Mouse (Mus musculus) hindbrain, embryonic 15.5 days (tissue): ENCODE results near the gene Vash1. TPM values are rescaled to one million over a fixed set of nuclear protein-coding genes. Genes with fewer than 3 reads are reported as not detected.

Source experiments
- ATAC-seq: fragments of 200-750 bp; cut with Nextera tagmentation; 2 replicates; pipeline ENCODE4 v1.8.0; 2017; ENCODE audit warnings: low read depth, moderate number of reproducible peaks, moderate TSS enrichment; ENCODE audit not compliant: low FRiP score
- H3K27ac ChIP-seq: fragments of 300-500 bp; sonication (generic); replicated peaks from 2 replicates; pipeline ENCODE4 v1.5.1; 2015; ENCODE audit warnings: mild to moderate bottlenecking, inconsistent platforms
- H3K27me3 ChIP-seq: fragments of 300-500 bp; sonication (generic); 2 replicates; pipeline ENCODE4 v1.6.1; 2015; ENCODE audit warnings: control low read depth, inconsistent platforms
- H3K36me3 ChIP-seq: fragments of 300-500 bp; sonication (generic); 2 replicates; pipeline ENCODE4 v1.6.1; 2015; ENCODE audit warnings: control low read depth, inconsistent platforms
- H3K4me1 ChIP-seq: fragments of 300-500 bp; sonication (generic); replicated peaks from 2 replicates; pipeline ENCODE4 v1.6.1; 2015; ENCODE audit warnings: control low read depth, inconsistent platforms
- H3K4me2 ChIP-seq: fragments of 300-500 bp; sonication (generic); 2 replicates; pipeline ENCODE4 v1.6.1; 2015; ENCODE audit warnings: moderate library complexity, mild to moderate bottlenecking, inconsistent platforms
- H3K4me3 ChIP-seq: fragments of 300-500 bp; sonication (generic); 2 replicates; pipeline ENCODE4 v1.5.1; 2015; ENCODE audit warnings: mild to moderate bottlenecking, inconsistent platforms
- H3K9ac ChIP-seq: fragments of 300-500 bp; sonication (generic); 2 replicates; pipeline ENCODE4 v1.6.1; 2015; ENCODE audit warnings: inconsistent platforms
- H3K9me3 ChIP-seq: fragments of 300-500 bp; sonication (generic); 2 replicates; pipeline ENCODE4 v1.6.1; 2016; ENCODE audit warnings: control low read depth, inconsistent platforms
- whole genome bisulfite sequencing: fragments of 180-500 bp; shearing (Covaris S2); methylation state at CpG from one replicate; pipeline ENCODE4 v1.1.7; 2015; 5-methylcytosine and 5-hydroxymethylcytosine counted together
- polyA plus RNA-seq: library from polyadenylated mRNA; unstranded; fragments of >200 nt; fragmentation: Nextera tagmentation; extraction: Ambion mirVana; gene quantifications from 2 replicates; pipeline ENCODE4 v1.2.1, GENCODE M21; 2015

Gene Vash1
- polyA plus RNA-seq, 1 experiment from 2014 or later, result 38.0 TPM

DNA sequence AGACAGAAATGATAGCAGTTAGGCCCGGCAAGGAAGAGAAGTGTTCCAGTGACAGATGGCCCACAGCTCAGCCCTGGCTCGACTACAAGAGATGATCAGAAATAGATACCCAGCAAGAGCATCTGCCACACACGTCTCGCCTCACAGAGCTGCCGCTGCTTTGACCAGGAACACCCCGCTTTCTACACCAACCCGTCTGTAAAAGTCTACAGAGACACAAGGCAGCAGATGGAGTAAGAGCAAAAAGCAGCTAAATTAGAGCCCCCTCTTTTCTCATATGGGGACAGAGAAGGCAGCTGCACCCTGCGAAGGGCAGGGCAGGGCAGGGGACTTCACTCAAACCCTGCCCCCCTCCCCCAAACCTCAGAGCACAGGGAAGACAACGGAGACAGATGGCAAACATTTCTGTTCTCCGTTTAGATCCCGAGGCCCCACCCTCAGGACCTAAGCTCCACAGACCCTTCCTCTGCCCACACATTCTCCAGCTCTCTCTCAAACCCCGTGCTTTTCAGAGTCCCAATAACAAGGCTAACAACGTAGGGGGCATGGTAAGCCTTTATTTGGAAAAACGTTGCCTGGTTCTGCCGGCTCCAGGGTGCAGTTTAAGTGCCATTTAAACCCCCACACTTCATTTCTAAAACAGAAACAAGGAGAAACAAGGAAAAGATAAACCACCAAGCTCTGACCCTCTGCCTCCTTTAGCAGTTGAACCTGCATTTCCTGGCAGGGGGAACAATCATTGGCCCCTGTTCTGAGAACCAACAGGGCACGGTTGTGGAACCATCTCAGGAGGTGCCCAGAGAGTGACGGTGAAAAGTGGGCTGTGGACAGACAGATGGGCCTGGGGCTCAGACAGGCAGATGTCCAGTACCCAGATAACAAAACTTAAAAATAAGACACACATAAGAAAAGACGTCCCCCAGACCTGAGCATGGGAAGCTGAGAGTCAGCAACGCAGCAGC lies 21.7 kb downstream of the Vash1 start:
- Histone ChIP-seq H3K36me3 (peaks cover 7% of the 10 kb centered on the region; the same call in 1 of the 2 replicates), H3K27me3 (no peaks in the 10 kb centered on the region), H3K4me2 (peak overlapping the region; percentile 19; the same call in 1 of the 2 replicates), H3K27ac (peak overlapping the region; percentile 80), H3K9ac (0 out of 2 replicates have a peak overlapping the region, but pooled peaks have one; percentile 7), H3K4me1 (peaks cover 36% of the 10 kb centered on the region), H3K4me3 (no peak overlapping the region), H3K9me3 (no peaks in the 10 kb centered on the region)
- WGBS, result 19% methylated on average over 19 of the region's 19 CpGs
- peak; percentile 49; the same call in 1 of the 2 replicates for ATAC-seq

DNA sequence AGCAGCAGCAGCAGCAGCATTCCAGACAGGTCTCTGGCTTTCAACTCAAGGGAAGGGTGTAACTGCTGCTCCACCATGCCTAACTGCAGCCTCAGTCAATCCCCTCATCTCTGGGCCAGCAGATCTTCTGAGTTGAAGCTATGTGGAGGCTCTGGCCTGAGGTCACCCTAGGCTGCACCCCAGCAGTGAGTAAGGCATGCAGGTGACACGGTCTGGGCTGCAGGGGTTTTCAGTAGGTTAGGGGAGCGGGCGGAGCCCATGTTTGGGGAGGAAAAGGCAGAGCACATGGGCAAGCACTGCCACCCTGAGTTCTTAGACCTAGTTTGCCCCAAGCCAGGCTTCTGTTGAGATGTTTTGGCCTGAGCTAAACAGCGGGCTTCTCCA lies 22.4 kb downstream of the Vash1 start:
- 66% methylated on average over 4 of the region's 4 CpGs for whole genome bisulfite sequencing
- Histone ChIP-seq H3K4me3 (no peak overlapping the region), H3K4me2 (no peak overlapping the region), H3K27me3 (no peaks in the 10 kb centered on the region), H3K4me1 (peaks cover 36% of the 10 kb centered on the region), H3K27ac (peak overlapping the region; percentile 80), H3K9me3 (no peaks in the 10 kb centered on the region), H3K9ac (no peak overlapping the region), H3K36me3 (peaks cover 3% of the 10 kb centered on the region; the same call in 1 of the 2 replicates)
- no peak for ATAC-seq

DNA sequence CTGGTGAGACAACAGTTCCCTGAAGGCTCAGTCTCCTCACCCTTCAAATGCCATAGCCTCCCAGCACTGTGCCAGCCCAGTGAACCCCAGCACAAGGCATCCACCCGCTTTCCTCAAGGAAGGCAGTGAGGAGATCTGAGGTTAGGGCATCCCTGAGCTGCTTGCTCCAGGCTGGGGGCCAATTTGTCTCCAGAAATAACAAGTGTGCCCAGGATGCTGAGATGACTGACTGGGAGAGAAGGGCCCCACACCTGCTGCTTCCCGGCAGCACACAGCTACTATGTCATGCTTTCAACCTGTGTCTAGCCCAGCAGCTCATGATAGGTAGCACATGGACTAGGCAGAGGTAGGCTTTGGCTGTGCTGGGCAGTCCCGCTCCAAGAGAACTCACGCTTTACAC lies 23.0 kb downstream of the Vash1 start:
- H3K4me2 ChIP-seq, result no peak overlapping the region
- no peak for ATAC-seq
- H3K4me3 ChIP-seq, result no peak overlapping the region
- H3K27me3 ChIP-seq, result no peaks in the 10 kb centered on the region
- H3K9ac ChIP-seq, result no peak overlapping the region
- peak overlapping the region; percentile 80; the same call in 1 of the 2 replicates for H3K27ac ChIP-seq
- H3K36me3 ChIP-seq, result no peaks in the 10 kb centered on the region; the same call in 1 of the 2 replicates
- WGBS, result 87% methylated on average over 4 of the region's 4 CpGs
- H3K9me3 ChIP-seq, result no peaks in the 10 kb centered on the region
- peaks cover 36% of the 10 kb centered on the region for H3K4me1 ChIP-seq

DNA sequence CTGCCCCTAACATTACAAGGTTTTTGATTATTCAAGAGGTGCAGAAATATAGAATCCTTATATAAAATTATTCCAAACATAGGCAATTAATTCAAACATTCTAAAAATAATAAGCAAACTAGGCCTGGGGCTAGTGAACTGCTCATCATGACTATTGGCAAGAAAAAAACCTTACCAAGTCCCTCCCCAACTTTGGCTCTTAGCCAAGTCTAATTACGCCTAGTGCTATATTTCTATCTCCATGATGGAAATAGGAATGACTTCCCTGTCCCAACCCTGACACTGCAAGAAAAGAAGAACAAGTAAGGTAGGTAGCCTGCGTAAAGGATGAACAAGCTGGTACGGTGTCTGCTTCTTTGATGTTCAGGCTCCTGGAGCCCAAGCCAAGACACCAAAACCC lies 24.2 kb downstream of the Vash1 start:
- WGBS, result 88% methylated on average over 3 of the region's 3 CpGs
- Histone ChIP-seq H3K36me3 (no peaks in the 10 kb centered on the region), H3K27ac (no peak overlapping the region), H3K27me3 (no peaks in the 10 kb centered on the region), H3K4me2 (no peak overlapping the region), H3K4me1 (peaks cover 35% of the 10 kb centered on the region), H3K4me3 (no peak overlapping the region), H3K9me3 (no peaks in the 10 kb centered on the region), H3K9ac (no peak overlapping the region)
- ATAC-seq, result no peak

DNA sequence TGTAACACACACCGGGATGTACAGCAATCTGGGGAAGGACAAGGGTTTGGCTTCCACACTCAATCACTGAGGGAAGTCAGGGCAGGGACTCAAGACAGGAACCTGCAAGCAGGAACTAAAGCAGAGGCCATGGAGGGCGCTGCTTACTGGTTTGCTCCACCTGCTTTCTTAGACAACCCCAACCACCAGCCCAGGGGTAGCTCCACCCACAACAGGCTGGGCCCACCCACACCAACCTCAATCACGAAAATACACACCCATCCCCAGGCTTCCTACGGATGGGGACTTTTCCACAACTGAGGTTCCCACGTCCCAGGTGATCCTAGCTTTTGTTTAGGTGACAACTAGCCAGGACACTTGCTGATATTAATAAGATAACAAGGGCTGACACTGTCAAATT lies 27.3 kb downstream of the Vash1 start:
- peaks cover 7% of the 10 kb centered on the region for H3K4me1 ChIP-seq
- WGBS, result 81% methylated on average over 5 of the region's 5 CpGs
- no peaks in the 10 kb centered on the region for H3K36me3 ChIP-seq
- no peaks in the 10 kb centered on the region for H3K27me3 ChIP-seq
- no peak overlapping the region for H3K27ac ChIP-seq
- H3K9me3 ChIP-seq, result no peaks in the 10 kb centered on the region
- ATAC-seq, result no peak
- H3K9ac ChIP-seq, result no peak overlapping the region
- H3K4me3 ChIP-seq, result no peak overlapping the region
- H3K4me2 ChIP-seq, result no peak overlapping the region

DNA sequence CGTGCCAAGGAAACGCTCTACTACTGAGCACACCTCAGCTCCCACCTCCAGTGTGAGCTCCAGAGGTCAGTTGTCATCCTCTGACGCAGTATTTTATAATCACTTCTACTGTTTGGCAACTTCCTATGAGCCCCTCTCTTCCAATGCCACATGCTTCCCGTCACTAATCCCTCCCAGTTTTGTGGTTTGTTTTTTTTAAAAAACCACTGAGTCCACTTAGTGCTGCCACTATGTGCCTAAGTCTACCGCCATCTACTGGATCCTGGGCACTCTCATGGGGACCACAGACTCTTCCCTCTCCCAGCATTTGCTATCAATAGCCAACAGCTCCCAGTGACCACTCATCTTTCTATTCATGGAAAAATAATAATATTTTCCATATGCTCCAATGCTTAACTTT lies 35.5 kb downstream of the Vash1 start:
- 79% methylated on average over 5 of the region's 5 CpGs for WGBS
- Histone ChIP-seq H3K27ac (no peak overlapping the region), H3K9me3 (no peaks in the 10 kb centered on the region), H3K4me1 (no peaks in the 10 kb centered on the region), H3K4me3 (no peak overlapping the region), H3K9ac (no peak overlapping the region), H3K27me3 (no peaks in the 10 kb centered on the region), H3K36me3 (peaks cover 5% of the 10 kb centered on the region; the same call in 1 of the 2 replicates), H3K4me2 (no peak overlapping the region)
- no peak for ATAC-seq

DNA sequence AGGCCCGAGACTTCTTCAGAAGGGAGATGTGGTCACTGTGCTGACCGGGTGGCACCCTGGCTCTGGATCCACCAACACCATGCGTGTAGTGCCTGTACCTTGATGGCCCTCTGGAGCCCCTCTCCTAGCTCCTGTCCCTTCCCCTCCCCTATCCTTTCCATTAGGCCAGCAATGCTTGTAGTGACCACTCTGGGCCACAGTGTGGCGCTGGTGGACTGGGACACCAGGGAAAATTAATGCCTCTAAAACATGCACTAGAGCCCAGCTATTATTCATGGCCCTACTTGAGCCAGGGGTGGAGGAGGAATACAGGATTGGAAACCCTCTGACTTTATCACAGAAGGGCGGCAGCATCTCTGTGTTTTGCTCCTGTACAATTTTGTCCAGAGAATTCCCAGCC lies 36.9 kb downstream of the Vash1 start:
- Histone ChIP-seq H3K27me3 (no peaks in the 10 kb centered on the region), H3K9ac (no peak overlapping the region), H3K9me3 (no peaks in the 10 kb centered on the region), H3K27ac (no peak overlapping the region), H3K36me3 (peaks cover 6% of the 10 kb centered on the region; the same call in 1 of the 2 replicates), H3K4me1 (no peaks in the 10 kb centered on the region), H3K4me2 (no peak overlapping the region), H3K4me3 (no peak overlapping the region)
- ATAC-seq, result 0 out of 2 replicates have a peak, but pooled peaks have one; percentile 42
- WGBS, result 41% methylated on average over 5 of the region's 5 CpGs

DNA sequence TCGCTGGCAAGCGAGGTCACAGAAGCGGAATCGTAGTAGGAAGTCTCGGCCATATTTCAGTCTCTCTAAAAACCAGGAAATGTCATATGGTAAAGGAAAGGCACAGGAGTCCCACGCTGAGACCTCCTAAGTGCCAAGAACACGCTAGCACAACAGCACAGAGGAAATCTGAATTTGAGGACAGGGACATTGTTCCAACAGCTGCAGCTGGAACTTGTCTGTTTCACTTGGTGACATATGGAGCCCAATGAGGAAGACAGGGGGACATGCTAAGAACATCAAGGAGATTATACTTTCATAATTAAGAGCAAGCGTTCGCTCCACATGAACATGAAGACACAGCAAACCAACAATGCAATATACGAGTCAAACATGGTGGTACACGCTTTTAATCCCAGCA lies 38.5 kb downstream of the Vash1 start:
- H3K4me2 ChIP-seq, result no peak overlapping the region
- peaks cover 8% of the 10 kb centered on the region; the same call in 1 of the 2 replicates for H3K36me3 ChIP-seq
- ATAC-seq, result no peak
- H3K4me1 ChIP-seq, result 0 out of 2 replicates have a peak, but pooled peaks cover 2% of the 10 kb centered on the region
- no peaks in the 10 kb centered on the region for H3K9me3 ChIP-seq
- no peaks in the 10 kb centered on the region for H3K27me3 ChIP-seq
- no peak overlapping the region for H3K9ac ChIP-seq
- H3K4me3 ChIP-seq, result no peak overlapping the region
- 94% methylated on average over 11 of the region's 11 CpGs for WGBS
- no peak overlapping the region for H3K27ac ChIP-seq

DNA sequence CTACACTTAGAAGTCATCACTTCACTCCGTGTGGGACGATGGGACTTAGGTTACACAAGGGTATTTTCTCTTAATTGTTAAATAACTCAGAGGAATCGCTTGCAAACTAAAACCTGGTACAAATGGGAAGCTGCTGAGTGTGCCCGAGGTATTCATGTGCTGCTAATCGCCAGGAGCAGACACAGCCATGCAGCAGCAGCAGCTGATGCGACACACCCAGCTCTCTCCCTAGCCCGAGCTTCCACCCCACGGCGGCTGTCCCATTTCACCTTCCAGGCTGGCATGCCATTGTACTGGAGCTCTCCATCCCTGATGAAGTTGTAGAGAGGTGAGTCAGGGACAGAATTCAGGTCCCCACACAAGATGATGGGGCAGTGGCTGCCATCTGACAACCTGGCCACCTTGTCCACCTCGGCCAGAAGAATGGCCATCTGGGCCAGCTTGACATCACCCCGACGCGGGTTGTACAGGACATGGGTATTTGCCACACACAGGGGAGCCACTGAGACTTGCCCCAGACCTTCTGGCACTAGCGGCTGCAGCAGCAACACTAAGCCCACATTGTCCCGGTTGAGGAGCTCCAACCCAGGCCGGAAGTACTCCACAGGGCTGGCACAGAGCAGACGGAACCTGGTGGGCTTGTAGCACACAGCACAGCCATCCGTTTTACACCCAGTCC lies 41.6 kb downstream of the Vash1 start:
- Histone ChIP-seq H3K27ac (no peak overlapping the region), H3K4me2 (no peak overlapping the region), H3K4me3 (no peak overlapping the region), H3K36me3 (peaks cover 8% of the 10 kb centered on the region; the same call in 1 of the 2 replicates), H3K9me3 (no peaks in the 10 kb centered on the region), H3K9ac (no peak overlapping the region), H3K27me3 (no peaks in the 10 kb centered on the region), H3K4me1 (peaks cover 13% of the 10 kb centered on the region)
- no peak for ATAC-seq
- WGBS, result 85% methylated on average over 18 of the region's 18 CpGs

DNA sequence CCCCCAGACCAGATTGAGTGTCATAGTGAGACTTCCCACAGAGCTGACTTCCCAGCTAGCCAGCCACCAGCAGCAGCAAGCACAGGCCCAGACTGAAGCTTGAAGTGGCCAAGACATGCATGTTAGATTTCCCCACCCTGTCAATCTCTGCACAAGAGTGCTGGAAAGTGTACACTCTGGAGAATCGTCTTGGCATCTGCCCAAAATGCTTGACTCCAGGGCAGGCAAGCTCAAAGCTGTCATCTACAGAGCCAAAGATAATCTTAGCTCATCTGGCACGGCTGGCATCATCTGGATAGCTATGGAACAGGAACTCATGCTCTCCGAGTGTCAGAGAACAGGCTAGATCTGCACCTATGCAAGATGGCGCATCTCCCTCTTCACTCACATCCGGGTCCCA lies 43.0 kb downstream of the Vash1 start:
- Histone ChIP-seq H3K9ac (no peak overlapping the region), H3K27ac (no peak overlapping the region), H3K4me3 (no peak overlapping the region), H3K4me1 (peaks cover 18% of the 10 kb centered on the region), H3K4me2 (no peak overlapping the region), H3K27me3 (no peaks in the 10 kb centered on the region), H3K9me3 (no peaks in the 10 kb centered on the region), H3K36me3 (peaks cover 5% of the 10 kb centered on the region; the same call in 1 of the 2 replicates)
- WGBS, result 77% methylated on average over 5 of the region's 5 CpGs
- ATAC-seq, result no peak

DNA sequence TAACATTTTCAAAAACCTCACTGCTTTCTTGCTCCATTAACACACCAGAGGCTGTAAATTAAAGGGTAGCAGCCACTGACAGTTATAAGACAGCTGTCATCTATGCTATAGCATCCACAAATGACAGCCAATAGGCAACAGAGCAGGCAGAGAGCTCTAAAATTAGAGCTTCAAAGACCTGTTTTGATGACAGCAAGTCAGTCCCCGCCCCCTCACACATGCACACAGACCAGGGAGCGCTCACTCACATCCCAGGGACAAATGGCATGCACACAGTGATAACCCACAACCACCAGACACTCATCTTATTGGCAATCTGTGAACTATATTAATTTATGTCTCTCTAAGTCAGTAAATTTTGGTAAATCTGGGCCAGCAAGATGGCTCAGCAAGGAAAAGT lies 45.8 kb downstream of the Vash1 start:
- WGBS, result 89% methylated on average over 2 of the region's 2 CpGs
- peaks cover 18% of the 10 kb centered on the region for H3K4me1 ChIP-seq
- no peak for ATAC-seq
- no peak overlapping the region for H3K9ac ChIP-seq
- no peaks in the 10 kb centered on the region for H3K27me3 ChIP-seq
- H3K4me2 ChIP-seq, result no peak overlapping the region
- no peak overlapping the region for H3K4me3 ChIP-seq
- no peaks in the 10 kb centered on the region for H3K9me3 ChIP-seq
- H3K27ac ChIP-seq, result no peak overlapping the region
- 0 out of 2 replicates have a peak, but pooled peaks cover 3% of the 10 kb centered on the region for H3K36me3 ChIP-seq

DNA sequence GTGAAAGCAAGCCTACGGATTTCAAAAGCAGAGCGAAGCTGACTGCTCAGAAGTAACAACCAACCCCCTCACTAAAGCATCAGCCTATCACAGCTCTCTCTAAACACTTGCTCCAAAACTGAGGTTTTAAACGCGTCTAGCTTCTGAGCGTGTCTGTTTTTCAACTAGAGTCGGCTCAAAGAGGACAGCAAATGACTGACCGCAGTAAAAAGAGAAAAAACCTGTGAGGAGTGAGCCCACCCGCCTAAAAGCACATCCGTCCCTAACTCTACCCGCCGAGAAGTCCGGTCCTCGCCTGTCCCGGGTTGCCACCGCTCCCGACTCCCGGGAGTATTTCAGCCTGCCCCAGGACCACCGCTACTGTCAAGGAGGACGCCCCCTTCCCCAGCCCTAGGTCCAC lies 47.2 kb downstream of the Vash1 start:
- H3K9me3 ChIP-seq, result no peaks in the 10 kb centered on the region
- under 1% methylated on average over 19 of the region's 19 CpGs for WGBS
- H3K4me1 ChIP-seq, result peaks cover 18% of the 10 kb centered on the region
- peak overlapping the region; percentile 58 for H3K9ac ChIP-seq
- peak overlapping the region; percentile 93 for H3K4me2 ChIP-seq
- H3K4me3 ChIP-seq, result peak overlapping the region; percentile 76
- H3K36me3 ChIP-seq, result no peaks in the 10 kb centered on the region
- H3K27ac ChIP-seq, result peak overlapping the region; percentile 80
- no peaks in the 10 kb centered on the region for H3K27me3 ChIP-seq
- peak; percentile 29; the same call in 1 of the 2 replicates for ATAC-seq
